Mouse (Mus musculus) T-helper 2 cell (primary cell): Measurements from ENCODE around the gene Thyn1.

ENCODE experiments used
- in situ Hi-C: fragments of 300-600 bp; cut with MboI, MseI; formaldehyde crosslinking; loops from one replicate; pipeline ENCODE4 v1.15.1; 2025; ENCODE audit warnings: high pct_unique_total_duplicates

The Thyn1 gene

DNA sequence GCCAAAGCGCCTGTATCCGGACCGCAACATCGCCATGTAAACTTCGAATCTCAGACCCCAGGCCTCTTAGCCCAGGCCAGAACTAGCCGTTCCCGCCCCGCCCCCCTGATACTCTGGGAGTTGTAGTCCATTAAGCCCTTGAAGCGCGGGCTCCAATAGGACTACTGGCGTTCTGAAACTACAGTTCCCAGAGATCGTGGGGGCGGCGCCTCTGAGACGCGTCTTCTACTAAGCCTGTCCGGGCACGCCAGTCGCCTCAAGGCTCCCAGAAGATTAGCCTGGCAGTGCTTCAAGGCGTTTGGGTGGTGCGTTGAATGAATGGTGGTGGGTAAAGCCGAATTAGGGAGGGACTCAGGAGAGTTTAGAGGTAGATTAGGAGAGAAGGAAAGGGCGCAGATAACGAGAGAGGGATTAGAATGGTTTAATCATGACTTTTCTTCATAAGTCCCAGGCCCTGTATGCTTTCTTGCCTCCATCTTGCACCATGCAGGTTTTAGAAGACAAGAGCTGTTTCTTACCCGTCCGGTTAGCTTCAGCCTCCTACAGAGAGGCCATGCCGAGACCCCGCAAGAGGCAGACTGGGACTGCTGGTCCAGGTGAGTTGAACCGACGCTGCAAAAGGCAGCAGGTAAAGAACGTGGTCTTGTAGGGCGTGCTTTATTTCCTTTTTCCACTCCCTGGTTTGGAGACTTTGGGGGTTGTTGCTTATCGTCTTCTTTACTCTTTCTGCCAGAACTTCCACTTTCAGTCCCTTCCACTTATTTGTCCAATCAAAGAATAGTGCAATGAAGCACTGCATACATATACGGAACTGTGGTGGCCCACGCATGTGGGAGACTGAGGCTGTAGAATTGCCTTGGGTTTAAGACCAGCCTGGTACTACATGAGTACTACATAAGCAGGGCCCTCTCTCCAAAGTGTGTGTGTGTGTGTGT is at the start of gene Thyn1, which contains the start of gene Acad8:
TSS of gene Thyn1 (plus strand) at position 250 of the 935 bp plus-strand sequence.
TSS of gene Acad8 (minus strand) at position 106 of the 935 bp plus-strand sequence.
- in situ Hi-C loops, result loop anchor here (5.0 to 10.0 kb wide), 2 partner anchors 33 to 1505 kb away; partner anchors contain the start of genes Ncapd3 and Vps26b

DNA sequence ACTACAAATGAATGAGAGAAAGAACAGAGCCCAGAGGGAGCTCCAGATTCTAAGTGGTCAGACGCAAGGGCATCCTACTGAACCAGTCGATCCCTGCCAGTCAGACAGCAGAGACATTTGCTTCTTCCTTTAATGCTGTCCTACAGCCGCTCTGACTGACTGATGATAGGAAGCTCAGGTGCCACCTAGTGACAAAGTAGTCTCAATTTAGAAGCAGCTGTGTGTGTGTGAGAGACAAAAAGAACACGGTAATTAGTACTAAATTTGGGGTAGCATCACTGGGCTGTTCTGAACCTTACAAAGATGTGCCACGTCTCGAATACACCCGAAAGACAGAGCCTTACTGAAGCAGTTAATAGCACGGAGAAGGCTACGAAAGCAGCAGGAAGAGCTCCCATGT is 21.8 kb upstream of the Thyn1 start:
- in situ Hi-C loops, result no loop called here

DNA sequence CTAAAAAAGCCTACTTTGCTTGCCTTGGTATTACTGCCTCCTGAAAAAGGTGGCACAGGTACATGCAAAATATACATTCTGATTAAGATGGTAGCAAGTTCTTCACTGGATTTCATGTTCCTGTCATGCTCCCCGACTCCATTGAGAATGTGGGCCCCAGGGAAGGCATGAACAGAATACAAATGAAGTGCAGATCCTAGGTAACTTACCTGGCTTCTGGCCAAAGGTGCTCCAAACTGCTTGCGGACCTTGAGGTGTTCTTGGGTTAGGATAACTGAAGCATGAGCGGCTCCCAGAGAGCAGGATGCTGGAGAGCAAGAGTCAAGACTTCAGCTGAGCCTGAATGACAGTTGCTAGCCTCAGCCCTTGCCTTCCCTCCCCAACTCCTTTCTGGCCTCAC is 20.7 kb upstream of the Thyn1 start:
- in situ Hi-C loops, result no loop called here

DNA sequence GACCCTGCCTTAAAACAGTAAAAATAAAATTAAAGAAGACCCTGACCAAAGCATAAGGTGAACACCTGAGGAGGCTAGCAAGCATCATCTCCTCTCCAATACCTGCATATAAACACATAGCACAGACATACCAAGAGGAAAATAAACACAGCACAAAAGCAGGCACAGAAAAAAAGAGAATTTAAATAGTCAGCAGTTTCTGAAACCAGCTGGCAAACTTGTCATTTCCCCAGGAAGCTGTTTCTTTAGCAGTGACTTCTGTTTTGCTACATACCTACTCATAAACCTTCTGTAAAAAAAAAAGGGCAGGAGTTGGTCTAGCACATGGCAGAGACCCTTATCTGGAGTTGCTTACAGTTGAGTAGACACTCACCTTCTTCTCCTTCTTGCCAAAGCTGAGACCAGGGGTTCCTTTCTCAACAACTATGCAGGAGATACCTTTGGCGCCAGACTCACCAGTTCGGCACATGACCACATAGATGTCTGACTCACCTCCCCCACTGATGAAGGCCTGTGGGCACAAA is 14.4 kb upstream of the Thyn1 start:
- in situ Hi-C loops, result loop anchor here (10.0 kb wide), 1 partner anchor 1790 kb away; no protein-coding TSS in a partner anchor

GRCm38 (mm10) chr9:26985668-26986277 is 13.7 kb upstream of the Thyn1 start:
- in situ Hi-C loops, result loop anchor here (10.0 kb wide), 1 partner anchor 1791 kb away; no protein-coding TSS in a partner anchor

DNA sequence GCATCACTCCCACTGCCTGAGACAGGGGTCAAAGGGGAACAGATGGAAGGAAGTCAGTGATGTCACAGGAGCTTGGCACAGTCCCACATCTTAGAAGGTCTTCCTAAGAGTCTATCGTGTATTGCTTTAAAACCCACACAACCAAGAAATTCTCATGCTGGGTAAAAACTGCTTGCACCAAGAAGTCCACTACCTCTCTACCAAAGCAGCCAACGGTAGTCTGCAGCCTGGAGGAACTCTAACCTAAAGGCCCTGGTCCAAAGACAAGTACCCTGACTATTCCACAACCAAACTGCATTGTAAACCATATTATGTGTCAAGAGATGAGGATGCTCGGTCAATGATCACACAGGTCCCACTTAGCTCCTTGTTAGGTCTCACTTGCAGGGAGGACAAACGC is 9.3 kb upstream of the Thyn1 start:
- in situ Hi-C loops, result no loop called here

DNA sequence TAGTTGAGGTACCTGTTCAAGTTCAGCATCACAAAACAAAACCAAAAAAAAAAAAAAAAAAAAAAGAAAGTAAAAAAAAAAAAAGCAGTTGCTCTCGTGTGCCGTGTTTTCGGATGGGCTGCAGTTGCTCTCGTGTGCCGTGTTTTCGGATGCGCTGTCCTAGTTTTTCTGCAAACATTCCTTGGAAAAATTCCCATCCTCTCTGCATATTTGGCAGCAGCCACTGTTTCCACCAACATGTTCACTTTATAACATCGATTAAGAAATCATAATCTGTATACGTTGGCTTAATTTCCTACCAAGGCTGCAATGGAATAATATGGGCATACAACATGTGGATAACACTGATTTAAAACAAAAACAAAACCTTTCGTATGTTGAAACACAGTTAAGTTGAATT is 6.4 kb upstream of the Thyn1 start:
- in situ Hi-C loops, result no loop called here

GRCm38 (mm10) chr9:26993900-26994299 is 5.6 kb upstream of the Thyn1 start:
- in situ Hi-C loops, result no loop called here

DNA sequence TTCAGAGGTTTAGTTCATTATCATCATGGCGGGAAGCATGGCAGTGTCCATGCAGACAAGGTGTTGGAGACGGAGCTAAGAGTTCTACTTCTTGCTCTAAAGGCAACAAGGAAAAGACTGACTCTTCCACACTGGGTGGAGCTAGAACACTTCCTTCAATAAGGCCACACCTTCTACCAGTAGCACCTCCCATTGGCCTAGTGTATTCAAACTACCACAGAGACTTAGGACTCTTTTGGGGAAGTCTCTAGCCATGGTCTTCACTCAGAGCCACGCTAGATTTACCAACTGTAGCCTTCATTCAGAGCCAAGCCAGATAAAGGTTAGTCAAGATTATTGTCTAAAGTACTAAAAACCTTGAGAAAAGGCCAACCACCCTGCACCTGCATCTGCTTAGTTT is 2.4 kb upstream of the Thyn1 start:
- in situ Hi-C loops, result loop anchor here (5.0 kb wide), 1 partner anchor 35 kb away; the partner anchor contains the start of genes Ncapd3 and Vps26b

GRCm38 (mm10) chr9:26997501-26997900 is 2.0 kb upstream of the Thyn1 start:
- in situ Hi-C loops, result loop anchor here (5.0 kb wide), 1 partner anchor 35 kb away; the partner anchor contains the start of genes Ncapd3 and Vps26b

DNA sequence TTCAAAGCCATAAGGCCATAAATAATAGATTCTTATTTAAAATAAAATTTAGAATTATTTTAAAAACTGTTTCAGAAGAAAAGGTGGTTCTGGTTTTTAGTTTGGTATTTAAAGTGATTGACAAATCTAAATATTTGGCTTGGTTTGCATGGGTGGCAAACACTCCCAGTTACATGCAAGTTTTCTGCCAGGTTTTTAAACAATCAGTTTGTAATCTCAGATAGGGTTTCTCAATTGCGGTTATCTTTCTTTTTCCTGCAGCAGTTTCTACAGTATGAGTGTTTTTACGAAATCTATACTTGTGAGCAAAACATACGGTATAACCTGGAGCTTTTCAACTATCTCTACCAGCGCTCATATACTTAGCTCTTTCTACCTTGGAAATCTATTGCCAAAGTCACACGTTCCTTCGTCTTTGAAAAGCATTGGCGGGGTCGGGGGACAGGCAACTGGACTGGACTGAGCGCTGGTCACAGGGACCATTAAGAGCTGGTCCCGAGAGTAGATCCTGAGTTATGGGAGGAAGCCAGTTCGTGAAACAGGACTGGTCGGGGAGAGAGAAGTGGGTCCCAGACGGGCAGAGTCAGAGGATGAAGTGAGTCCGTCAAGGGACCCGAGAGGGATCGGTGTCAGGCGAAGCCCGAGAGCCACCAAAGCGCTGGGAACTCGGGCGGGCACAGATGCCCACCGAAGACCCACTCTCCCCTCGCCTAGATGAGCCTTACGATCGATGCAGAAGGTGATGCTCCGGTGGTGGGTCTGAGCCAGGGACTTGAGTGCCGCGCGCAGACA is 645 bp upstream of the Thyn1 start:
- in situ Hi-C loops, result loop anchor here (5.0 kb wide), 1 partner anchor 33 kb away; the partner anchor contains the start of genes Ncapd3 and Vps26b

GRCm38 (mm10) chr9:27005231-27005630 is 5.7 kb downstream of the Thyn1 start:
- in situ Hi-C loops, result loop anchor here (10.0 kb wide), 1 partner anchor 1510 kb away; no protein-coding TSS in a partner anchor

DNA sequence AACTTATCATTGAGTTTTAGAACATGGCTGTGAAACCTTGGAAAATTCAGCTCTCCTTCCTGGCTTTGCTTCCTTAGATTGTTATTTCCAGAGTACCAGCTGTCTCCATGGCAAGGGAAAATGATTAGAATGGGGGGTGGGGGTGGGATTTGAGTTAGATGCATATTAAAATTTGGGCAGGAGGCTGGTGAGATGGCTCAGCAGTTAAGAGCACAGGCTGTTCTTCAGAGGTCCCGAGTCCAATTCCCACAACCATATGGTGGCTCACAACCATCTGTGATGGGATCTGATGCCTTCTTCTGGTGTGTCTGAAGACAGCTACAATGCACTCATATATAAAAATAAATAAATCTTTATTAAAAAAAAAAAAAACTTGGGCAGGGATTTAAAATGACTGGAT is 6.4 kb downstream of the Thyn1 start:
- in situ Hi-C loops, result loop anchor here (10.0 kb wide), 1 partner anchor 1511 kb away; no protein-coding TSS in a partner anchor

- in situ Hi-C loops, result loop anchor here (10.0 kb wide), 1 partner anchor 1512 kb away; no protein-coding TSS in a partner anchor
Measured at GRCm38 (mm10) chr9:27006866-27007265, 7.4 kb downstream of the Thyn1 start.

DNA sequence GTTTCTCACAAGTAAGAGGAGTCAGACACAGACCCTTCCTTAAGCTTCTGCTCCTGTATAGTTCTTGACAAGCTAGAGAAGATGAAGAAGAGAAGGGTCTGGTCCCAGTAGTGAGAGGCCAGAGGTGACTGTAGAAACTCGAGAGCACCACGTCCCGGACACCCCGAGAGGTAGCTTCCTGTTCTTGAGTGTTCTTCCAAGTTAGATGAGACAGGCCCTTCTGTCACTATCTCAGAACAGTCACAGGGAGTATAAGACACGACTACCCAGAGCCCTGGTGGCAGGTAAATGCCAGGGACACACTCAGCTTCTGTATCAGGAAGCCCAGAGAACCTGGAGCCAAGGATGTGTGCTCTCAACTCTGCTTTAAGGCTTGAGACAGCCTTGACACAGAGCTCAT is 9.7 kb downstream of the Thyn1 start:
- in situ Hi-C loops, result loop anchor here (10.0 kb wide), 1 partner anchor 1514 kb away; no protein-coding TSS in a partner anchor

GRCm38 (mm10) chr9:27011572-27011971 is 12.1 kb downstream of the Thyn1 start:
- in situ Hi-C loops, result no loop called here

DNA sequence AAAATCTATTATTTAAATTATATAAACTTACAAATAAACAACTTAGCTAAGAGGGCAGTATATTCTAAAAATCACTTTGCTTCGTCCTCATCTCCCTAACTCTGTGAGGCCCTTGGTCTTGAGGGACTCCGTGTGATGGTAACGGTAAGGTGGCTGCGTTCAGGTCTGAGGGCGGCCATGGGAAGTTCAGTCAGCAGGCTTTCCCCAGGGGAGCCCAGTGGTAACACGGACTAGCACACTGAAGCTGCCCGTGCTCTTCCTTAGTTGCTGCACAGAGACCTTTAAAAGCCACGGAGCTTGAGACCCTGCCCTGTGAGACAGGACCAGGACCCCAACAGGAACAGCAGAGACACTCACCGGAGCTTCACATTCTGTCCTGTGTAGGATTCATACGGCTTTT is 19.5 kb downstream of the Thyn1 start:
- in situ Hi-C loops, result no loop called here

- in situ Hi-C loops, result no loop called here
Measured at GRCm38 (mm10) chr9:27023681-27024080, 24.2 kb downstream of the Thyn1 start.

- in situ Hi-C loops, result loop anchor here (25.0 kb wide), 1 partner anchor 1889 kb away; no protein-coding TSS in a partner anchor
Measured at GRCm38 (mm10) chr9:27026708-27027107, 27.2 kb downstream of the Thyn1 start.

DNA sequence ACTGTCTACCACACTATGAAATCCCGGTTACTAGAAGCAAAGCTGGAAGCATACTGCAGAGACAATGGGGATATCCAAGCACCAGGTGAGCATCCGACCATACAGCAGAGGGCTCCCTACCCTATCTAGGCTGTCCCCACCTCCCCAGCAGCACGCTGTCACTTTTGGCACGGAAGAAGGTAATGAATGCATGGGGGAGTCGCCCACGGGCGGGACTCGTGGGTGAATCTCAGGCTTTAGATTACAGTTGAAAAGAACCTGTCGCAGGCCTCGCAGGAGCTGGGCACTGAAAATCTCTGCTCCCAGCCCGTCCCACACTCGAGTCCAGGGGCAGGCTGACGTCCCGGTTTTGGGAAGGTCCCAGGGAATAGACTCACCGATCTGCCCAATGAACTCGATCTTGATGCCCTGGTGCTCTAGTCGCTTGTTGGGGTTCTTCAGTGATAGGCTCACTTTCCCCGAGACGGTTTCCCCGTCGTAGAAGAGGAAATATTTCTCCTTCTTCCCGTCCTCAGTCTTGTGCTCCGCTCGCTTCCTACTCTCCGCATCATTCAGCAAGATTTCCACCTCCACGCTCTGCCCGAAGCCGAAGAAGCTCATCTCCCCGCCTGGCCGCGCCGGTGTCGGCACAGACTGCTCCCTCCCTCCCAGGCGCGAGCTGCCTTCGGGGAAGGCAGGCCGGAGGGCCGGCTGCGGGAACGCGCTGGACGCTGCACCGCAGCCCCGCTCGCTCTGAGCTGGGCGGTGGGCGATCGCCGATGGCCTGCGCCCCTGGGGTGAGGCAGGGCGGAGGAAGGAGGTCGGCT is 29.7 kb downstream of the Thyn1 start:
- in situ Hi-C loops, result loop anchor here (25.0 kb wide), 1 partner anchor 1892 kb away; no protein-coding TSS in a partner anchor
